Mouse (Mus musculus): Measurements from ENCODE around the gene Dusp8.

DNA sequence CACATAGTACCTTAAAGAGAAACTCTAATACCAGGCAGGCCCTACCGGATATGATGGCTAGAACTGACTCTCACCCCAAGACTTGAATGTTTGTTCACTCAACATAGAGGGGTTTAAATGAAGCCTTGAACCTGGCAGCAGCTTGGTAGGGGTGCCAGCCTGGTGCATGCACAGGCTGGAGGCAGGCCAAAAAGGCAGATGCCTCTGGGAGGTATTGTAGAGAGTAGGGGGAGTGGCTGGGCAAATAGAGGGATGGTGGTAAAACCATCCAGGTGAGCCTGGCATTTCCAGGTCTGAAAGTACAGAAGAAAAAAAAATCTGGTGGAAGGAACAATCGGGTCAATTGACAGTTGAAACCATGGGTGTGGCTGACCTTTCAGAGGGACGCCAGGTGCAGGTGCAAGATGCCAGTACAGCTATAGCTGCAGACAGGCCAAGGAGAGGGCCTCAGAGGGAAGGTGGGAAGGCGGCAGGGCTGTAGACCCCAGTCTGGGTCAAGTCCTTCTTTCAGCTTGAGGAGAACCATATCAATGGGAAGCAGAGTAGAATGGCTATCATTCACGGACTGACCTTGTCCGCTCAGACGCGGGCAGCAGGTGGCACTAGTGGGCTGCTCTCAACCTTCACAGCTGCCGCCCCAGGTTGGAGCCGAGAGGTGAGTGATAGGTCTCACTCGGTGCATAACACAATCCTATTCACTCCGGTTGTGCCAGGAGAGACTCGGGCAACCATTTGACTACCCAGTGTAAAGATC, 25.0 kb downstream of the Dusp8 start:
- no peak for TF ChIP-seq POLR2A (IDR thresholded peaks at IDR 0.05; ENCODE audit: low read depth, low read length)
- TF ChIP-seq CTCF (IDR thresholded peaks at IDR 0.05; ENCODE audit: borderline replicate concordance, insufficient read depth, low read length), result peak; percentile 96

Measured in embryonic fibroblast, embryonic 13.5 days (primary cell).